Mouse (Mus musculus) CH12.LX (cell line): ENCODE measurements around the gene Ccdc194.

Source experiments
- CTCF ChIP-seq, 2 experiments: IDR thresholded peaks in 1 of 2; conservative IDR thresholded peaks in 1 of 2; 2 replicates each; pipeline ENCODE4 v1.5.1; 2011 to 2012; ENCODE audit warnings: low read depth in 2 of 2, low read length in 2 of 2, improper control_type of control experiment in 1 of 2, inconsistent platforms in 1 of 2, mild to moderate bottlenecking in 1 of 2, moderate library complexity in 1 of 2
- E2F4 ChIP-seq: IDR thresholded peaks from 2 replicates; pipeline ENCODE4 v1.6.1; 2011; ENCODE audit warnings: low read depth, low read length, improper control_type of control experiment; ENCODE audit not compliant: insufficient replicate concordance
- ELF1 ChIP-seq: IDR thresholded peaks from 2 replicates; pipeline ENCODE4 v1.6.1; 2014; ENCODE audit warnings: low read depth, mild to moderate bottlenecking, inconsistent platforms, low read length, improper control_type of control experiment
- EP300 ChIP-seq: IDR thresholded peaks from 2 replicates; pipeline ENCODE4 v1.6.1; 2011; ENCODE audit warnings: low read length, improper control_type of control experiment
- JUND ChIP-seq: conservative IDR thresholded peaks from 2 replicates; pipeline ENCODE4 v1.6.1; 2011; ENCODE audit warnings: low read depth, low read length, improper control_type of control experiment
- MXI1 ChIP-seq: IDR thresholded peaks from 2 replicates; pipeline ENCODE4 v1.6.1; 2011; ENCODE audit warnings: mild to moderate bottlenecking, low read depth, low read length, improper control_type of control experiment
- RAD21 ChIP-seq: IDR thresholded peaks from 2 replicates; pipeline ENCODE4 v1.6.1; 2011; ENCODE audit warnings: low read depth, mild to moderate bottlenecking, low read length, improper control_type of control experiment, moderate library complexity

GRCm38 (mm10) chr8:71547590-71547989 is 22.1 kb upstream of the Ccdc194 start:
- no peak for TF ChIP-seq CTCF (conservative IDR thresholded peaks at IDR 0.05 in 1 of 2, IDR thresholded peaks at IDR 0.05 in 1 of 2; ENCODE audit: low read depth in 2 of 2, low read length in 2 of 2)
- TF ChIP-seq EP300, result no peak
- no peak for TF ChIP-seq ELF1
- TF ChIP-seq E2F4, result no peak
- TF ChIP-seq JUND, result no peak
- TF ChIP-seq RAD21, result no peak
- no peak for TF ChIP-seq MXI1
